Mouse (Mus musculus) 3134 (cell line): ENCODE data around the gene Zfp36.
A peak's percentile ranks its signal among the peaks of the same experiment; 100 is the strongest.

ENCODE experiments used
- DNase-seq: peaks from one replicate; pipeline ENCODE4 v3.0.0-alpha.2; 2011; ENCODE audit warnings: low spot score; ENCODE audit not compliant: insufficient read length; ENCODE audit errors: extremely low read depth

The Zfp36 gene

DNA sequence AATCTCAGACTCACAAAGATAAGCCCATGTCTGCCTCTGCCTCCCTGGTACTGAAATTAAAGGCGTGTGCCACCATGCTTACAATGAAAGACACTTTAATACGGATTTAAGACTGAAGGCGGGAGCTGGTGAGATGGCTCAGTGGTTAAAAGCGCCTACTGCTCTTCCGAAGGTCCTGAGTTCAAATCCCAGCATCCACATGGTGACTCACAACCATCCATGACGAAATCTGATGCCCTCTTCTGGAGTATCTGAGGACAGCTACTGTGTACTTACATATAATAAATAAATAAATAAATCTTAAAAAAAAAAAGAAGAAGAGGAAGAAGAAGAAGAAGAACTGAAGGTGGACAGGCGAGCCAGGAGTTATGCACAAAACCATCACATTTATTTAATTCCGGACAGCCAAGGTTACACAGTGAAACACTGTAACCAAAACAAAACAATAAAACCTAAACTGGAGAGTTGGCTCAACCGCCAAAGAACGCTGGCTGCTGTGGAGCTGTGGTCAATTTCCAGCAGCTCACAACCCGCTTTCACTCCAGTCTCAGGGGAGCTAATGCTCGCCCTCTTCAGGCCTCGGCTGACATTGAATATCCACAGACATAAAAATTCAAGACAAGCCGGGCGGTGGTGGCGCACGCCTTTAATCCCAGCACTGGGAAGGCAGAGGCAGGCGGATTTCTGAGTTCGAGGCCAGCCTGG is 40.7 kb downstream of the Zfp36 start:
- DNase-seq, result peak; percentile 64

DNA sequence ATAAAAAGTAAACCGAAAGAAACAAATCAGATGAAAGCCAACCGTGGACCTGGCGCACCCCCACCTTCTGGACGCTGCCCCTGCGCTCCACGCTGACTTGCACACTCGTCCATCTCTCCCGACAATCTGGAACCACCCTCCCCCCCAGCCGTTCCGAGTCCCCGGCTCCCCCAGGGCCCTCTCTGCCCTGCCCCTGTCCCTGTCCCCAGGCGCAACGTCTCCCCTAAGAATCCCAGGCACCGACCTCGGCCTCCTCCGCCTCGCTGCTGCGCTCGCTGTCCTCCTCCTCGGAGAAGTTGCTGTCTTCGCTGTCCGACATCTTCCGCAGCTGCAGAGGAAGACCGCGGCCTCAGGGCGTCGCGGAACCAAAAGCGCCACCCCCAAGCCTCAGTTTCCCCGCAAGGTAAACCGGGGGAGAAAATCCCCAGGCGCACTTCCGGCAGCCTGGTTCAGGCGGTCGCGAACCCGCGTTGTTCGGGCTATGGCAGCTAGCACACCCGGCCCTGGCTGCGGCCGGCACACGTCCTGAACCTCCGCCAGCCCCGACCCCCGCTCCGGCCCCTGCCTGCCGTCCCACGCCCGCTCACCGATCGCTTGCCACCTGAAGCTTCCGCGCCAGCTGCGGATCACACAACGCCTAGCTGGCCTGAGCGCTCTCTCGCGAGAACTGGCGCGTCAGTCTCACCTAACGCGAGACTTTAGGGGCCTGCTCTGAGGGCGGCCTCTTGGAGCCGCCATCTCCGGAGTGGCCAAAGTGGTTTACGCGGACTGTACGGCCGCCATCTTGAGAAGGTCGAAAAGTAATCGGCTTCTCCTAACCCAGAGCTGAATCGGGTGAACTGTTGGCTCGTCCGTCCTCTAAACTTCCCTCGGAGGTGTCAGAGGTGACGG is 41.7 kb downstream of the Zfp36 start, which contains the start of gene Supt5:
Supt5 (minus strand) TSS at position 639 of the 891 bp plus-strand sequence.
- DNase-seq, result peak; percentile 91

DNA sequence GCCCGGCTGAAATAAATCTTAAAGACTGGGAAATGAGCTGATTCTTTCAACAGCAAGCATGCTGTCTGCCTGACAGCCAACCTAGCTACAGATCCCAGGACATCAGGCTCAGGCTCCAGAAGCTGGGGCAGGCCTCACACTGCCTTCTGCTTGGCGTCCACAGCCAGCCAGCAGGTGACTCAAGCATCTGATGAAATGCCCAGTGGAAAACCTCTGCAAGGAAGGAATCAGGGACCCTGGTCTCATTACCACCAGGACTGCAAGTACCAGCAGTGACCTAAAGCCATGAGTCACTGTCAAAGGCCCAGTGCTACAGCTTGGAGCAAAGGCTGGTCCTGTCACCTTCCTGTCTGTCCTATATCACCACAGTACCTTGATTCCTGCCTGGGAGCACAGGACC is 44.6 kb downstream of the Zfp36 start:
- DNase-seq, result no peak

DNA sequence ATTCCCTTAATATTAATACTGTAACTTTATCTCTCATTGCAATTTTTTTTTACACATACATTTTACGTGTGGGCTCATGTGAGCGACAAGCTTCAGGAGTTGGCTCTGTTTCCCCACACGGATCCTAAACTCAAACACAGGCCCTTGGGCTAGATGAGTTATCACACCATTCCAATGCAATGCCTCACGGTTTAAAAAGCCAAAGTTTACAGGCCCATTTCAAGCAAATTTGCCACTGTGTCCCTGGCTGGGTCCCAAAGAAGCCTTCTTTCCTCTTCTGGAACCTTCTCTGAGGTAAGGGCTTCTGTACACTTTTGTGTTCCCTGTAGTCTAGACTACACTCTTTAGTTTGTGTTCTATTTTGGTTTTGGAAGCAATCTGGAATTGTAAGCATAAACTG is 45.5 kb downstream of the Zfp36 start:
- DNase-seq, result no peak

DNA sequence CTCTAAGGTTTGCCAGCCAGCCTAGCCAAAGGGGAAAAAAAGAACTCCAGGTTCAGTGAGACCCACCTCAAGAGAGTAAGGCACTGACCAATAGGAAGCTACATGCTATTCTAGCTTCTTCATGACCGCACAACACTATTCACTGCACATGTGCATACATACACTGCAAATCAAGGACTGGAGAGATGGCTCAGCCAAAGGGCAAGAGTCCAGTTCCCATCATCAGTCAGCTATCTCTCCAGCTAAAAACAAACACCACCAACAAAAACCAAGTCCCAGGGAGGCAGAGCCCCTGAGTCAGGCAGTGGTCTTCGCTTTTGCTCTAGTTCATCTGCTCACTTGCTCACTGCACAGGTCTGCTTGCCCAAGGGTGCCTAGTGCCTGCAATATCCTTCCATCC is 51.8 kb downstream of the Zfp36 start:
- DNase-seq, result no peak
